Mouse (Mus musculus) left cerebral cortex, postnatal 4 days (tissue): ENCODE data around the gene Vps52. TPM values are rescaled to one million over a fixed set of nuclear protein-coding genes. Genes with fewer than 3 reads are reported as not detected.
"Not testable (repeated sequence)": the region's sequence is repeated elsewhere in the genome, so short reads cannot be mapped to it uniquely, and the experiment has no call there.

Experiments used
- DNase-seq: peaks from one replicate; pipeline ENCODE4 v3.0.0-alpha.2; 2022
- intact Hi-C: fragments of 180-260 bp; cut with DNase I; formaldehyde crosslinking; loops from one replicate; pipeline ENCODE4 v1.15.1; 2025
- total RNA-seq, 2 experiments: library from RNA; stranded (reverse); gene quantifications; 2 replicates each; pipeline ENCODE4 v1.2.3; 2021

Gene Vps52
- total RNA-seq, 2 experiments from 2014 or later: 72.2 to 72.6 TPM

- intact Hi-C loops: loop anchor here (5.0 kb wide), 1 partner anchor 1295 kb away; no protein-coding TSS in a partner anchor
Measured at GRCm38 (mm10) chr17:33997025-33997424, 41.4 kb downstream of the Vps52 start.

GRCm38 (mm10) chr17:33998697-33999096 is 43.1 kb downstream of the Vps52 start:
- intact Hi-C loops: loop anchor here (5.0 kb wide), 1 partner anchor 1294 kb away; no protein-coding TSS in a partner anchor
- not testable (repeated sequence) for DNase-seq

More at GRCm38 (mm10) chr17:33997025-33997424, 41.4 kb downstream of the Vps52 start:
- DNase-seq: not testable (repeated sequence)

- no peak for DNase-seq
Measured at GRCm38 (mm10) chr17:33999341-34000149, 43.9 kb downstream of the Vps52 start.

GRCm38 (mm10) chr17:34000150-34000537 is 44.5 kb downstream of the Vps52 start, which contains the start of gene H2-K1:
H2-K1 (minus strand) TSS chr17:34000347.
- peak; percentile 60 for DNase-seq
- intact Hi-C loops: no loop called here

More at GRCm38 (mm10) chr17:33999341-34000149, 43.9 kb downstream of the Vps52 start:
- intact Hi-C loops: loop anchor here (5.0 kb wide), 1 partner anchor 1293 kb away; no protein-coding TSS in a partner anchor

- intact Hi-C loops, DNase-seq: not testable (repeated sequence)
Measured at GRCm38 (mm10) chr17:34000796-34001195, 45.2 kb downstream of the Vps52 start.

GRCm38 (mm10) chr17:34003426-34003825 is 47.8 kb downstream of the Vps52 start:
- peak; percentile 47 for DNase-seq
- intact Hi-C loops: no loop called here

- no peak for DNase-seq
- intact Hi-C loops: no loop called here
Measured at GRCm38 (mm10) chr17:34006570-34006969, 51.0 kb downstream of the Vps52 start.

- no peak for DNase-seq
- intact Hi-C loops: no loop called here
Measured at GRCm38 (mm10) chr17:34010156-34010555, 54.5 kb downstream of the Vps52 start.

- intact Hi-C loops: no loop called here
Measured at GRCm38 (mm10) chr17:34013436-34013835, 57.8 kb downstream of the Vps52 start.

More at GRCm38 (mm10) chr17:34013436-34013835, 57.8 kb downstream of the Vps52 start:
- no peak for DNase-seq

Other genes starting within 250 kb of the Vps52 start
- 10 to 100 TPM; 66.9 to 73.5 TPM for gene March2, start 237.1 kb upstream of the Vps52 start, total RNA-seq
- gene Rab11b, start 195.3 kb upstream of the Vps52 start, total RNA-seq: 100 to 1,000 TPM; 361 to 382 TPM
- gene Angptl4, start 174.0 kb upstream of the Vps52 start, total RNA-seq: 10 to 100 TPM in 1 of 2 experiments, 1 to 10 TPM in 1; 9.7 to 10.8 TPM
- gene Kank3, start 145.3 kb upstream of the Vps52 start, total RNA-seq: 10 to 100 TPM; 38.6 to 44.1 TPM
- 1,000 to 10,000 TPM; 1,155 to 1,182 TPM for gene Rps28, start 131.2 kb upstream of the Vps52 start, total RNA-seq
- gene Ndufa7, start 131.2 kb upstream of the Vps52 start, total RNA-seq: 100 to 1,000 TPM; 214 to 232 TPM
- 10 to 100 TPM; 21.6 to 25.4 TPM for gene Cd320, start 112.7 kb upstream of the Vps52 start, total RNA-seq
- not detected for gene Gm7029, start 82.0 kb upstream of the Vps52 start, total RNA-seq
- gene Kifc1, start 65.2 kb upstream of the Vps52 start, total RNA-seq: 1 to 10 TPM; 7.7 to 9.4 TPM
- gene Platr17, start 50.7 kb upstream of the Vps52 start, total RNA-seq: not detected
- gene Daxx, start 46.4 kb upstream of the Vps52 start, total RNA-seq: 10 to 100 TPM; 37.6 to 39.2 TPM
- gene Tapbp, start 39.9 kb upstream of the Vps52 start, total RNA-seq: 10 to 100 TPM; 45.5 to 56.6 TPM
- 10 to 100 TPM; 33.2 to 36.8 TPM for gene Zbtb22, start 39.9 kb upstream of the Vps52 start, total RNA-seq
- gene Rgl2, start 26.3 kb upstream of the Vps52 start, total RNA-seq: 10 to 100 TPM; 74.1 to 75.5 TPM
- 10 to 100 TPM; 90.5 to 96.1 TPM for gene Pfdn6, start 15.5 kb upstream of the Vps52 start, total RNA-seq
- 10 to 100 TPM; 30.1 to 36.6 TPM for gene Wdr46, start 15.2 kb upstream of the Vps52 start, total RNA-seq
- 1 to 10 TPM; 6.6 to 6.8 TPM for gene B3galt4, start 4.3 kb upstream of the Vps52 start, total RNA-seq
- 100 to 1,000 TPM; 557 to 591 TPM for gene Rps18, start 189 bp downstream of the Vps52 start, total RNA-seq
- 10 to 100 TPM in 1 of 2 experiments, 1 to 10 TPM in 1; 8.2 to 13.8 TPM for gene H2-K1, start 44.5 kb downstream of the Vps52 start, total RNA-seq
- gene Ring1, start 68.9 kb downstream of the Vps52 start, total RNA-seq: 10 to 100 TPM; 23.6 to 28.2 TPM
- gene H2-Ke6, start 72.2 kb downstream of the Vps52 start, total RNA-seq: 10 to 100 TPM; 41.6 to 45.2 TPM
- gene Slc39a7, start 75.9 kb downstream of the Vps52 start, total RNA-seq: 10 to 100 TPM; 96.3 to 98.7 TPM
- 10 to 100 TPM; 80.7 to 84.9 TPM for gene Rxrb, start 76.0 kb downstream of the Vps52 start, total RNA-seq
- 1 to 10 TPM; 6.8 to 9.8 TPM for gene Col11a2, start 83.6 kb downstream of the Vps52 start, total RNA-seq
- not detected for gene H2-Oa, start 136.5 kb downstream of the Vps52 start, total RNA-seq
- 10 to 100 TPM; 19.5 to 20.5 TPM for gene H2-DMa, start 163.7 kb downstream of the Vps52 start, total RNA-seq
- 100 to 1,000 TPM; 247 to 267 TPM for gene Brd2, start 166.8 kb downstream of the Vps52 start, total RNA-seq
- gene H2-DMb2, start 187.5 kb downstream of the Vps52 start, total RNA-seq: under 1 TPM; 0.34 to 0.40 TPM
- gene H2-DMb1, start 197.3 kb downstream of the Vps52 start, total RNA-seq: under 1 TPM; 0.46 to 0.97 TPM
- gene Tap1, start 231.7 kb downstream of the Vps52 start, total RNA-seq: 1 to 10 TPM; 2.2 to 3.6 TPM
- 1 to 10 TPM in 1 of 2 experiments, under 1 TPM in 1; 0.77 to 1.1 TPM for gene Psmb9, start 232.0 kb downstream of the Vps52 start, total RNA-seq
- gene Psmb8, start 241.9 kb downstream of the Vps52 start, total RNA-seq: 1 to 10 TPM; 1.3 to 1.9 TPM
- 1 to 10 TPM; 3.1 to 3.5 TPM for gene Tap2, start 247.7 kb downstream of the Vps52 start, total RNA-seq